Mouse (Mus musculus) olfactory bulb, adult 2 months (tissue): Measurements from ENCODE around the gene E2f2. TPM values are rescaled to one million over a fixed set of nuclear protein-coding genes. Genes with fewer than 3 reads are reported as not detected.

Experiments
- H3K27ac ChIP-seq: fragments of 200-500 bp; 2 replicates; pipeline ENCODE4 v1.5.1; 2012; ENCODE audit warnings: low read depth, low read length; ENCODE audit not compliant: insufficient read depth
- H3K4me1 ChIP-seq: fragments of 200-500 bp; 2 replicates; pipeline ENCODE4 v1.6.1; 2012; ENCODE audit warnings: low read length; ENCODE audit not compliant: control insufficient read depth, insufficient read depth
- H3K4me3 ChIP-seq: fragments of 200-500 bp; 2 replicates; pipeline ENCODE4 v1.5.1; 2012; ENCODE audit warnings: mild to moderate bottlenecking, low read depth, low read length, moderate library complexity; ENCODE audit not compliant: insufficient read depth
- CTCF ChIP-seq: fragments of 200-500 bp; IDR thresholded peaks from 2 replicates; pipeline ENCODE4 v1.5.1; 2012; ENCODE audit warnings: low read depth, mild to moderate bottlenecking, low read length, moderate library complexity; ENCODE audit not compliant: insufficient read depth
- POLR2A ChIP-seq: fragments of 200-500 bp; IDR thresholded peaks from 2 replicates; pipeline ENCODE4 v1.6.1; 2012; ENCODE audit warnings: mild to moderate bottlenecking, low read depth, low read length, moderate library complexity; ENCODE audit not compliant: insufficient read depth
- WGBS: fragments of 180-500 bp; shearing (Covaris S2); methylation state at CpG from one replicate; pipeline ENCODE4 v1.1.7; 2018; 5-methylcytosine and 5-hydroxymethylcytosine counted together
- polyA plus RNA-seq: library from polyadenylated mRNA; stranded (reverse); fragments of >200 nt; gene quantifications from 2 replicates; pipeline ENCODE4 v1.2.4, GENCODE M21; 2012; ENCODE audit warnings: low replicate concordance; ENCODE audit not compliant: missing spikeins, insufficient read depth, insufficient read length

The E2f2 gene
- polyA plus RNA-seq, 1 experiment, result not detected

DNA sequence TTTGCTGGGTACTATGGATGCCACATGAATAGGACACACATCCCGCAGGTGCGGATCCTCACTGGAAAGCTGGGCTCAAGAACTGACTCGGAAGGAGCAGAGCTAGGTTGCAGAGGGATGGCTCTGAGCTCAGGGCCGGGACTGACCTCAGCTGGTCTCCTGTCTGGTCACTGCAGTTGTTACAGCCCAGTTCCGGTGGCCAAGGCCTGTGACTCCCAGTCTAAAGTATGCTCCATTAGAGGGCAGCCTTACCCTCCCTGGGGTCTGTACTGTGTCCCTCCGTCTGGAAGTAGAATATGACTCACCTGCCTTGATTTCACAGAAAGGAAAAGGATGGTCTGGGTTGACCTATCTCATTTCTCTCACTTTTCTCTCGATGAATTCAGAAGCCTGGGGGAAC, 72.0 kb downstream of the E2f2 start:
- no peak for TF ChIP-seq CTCF
- TF ChIP-seq POLR2A, result no peak
- Histone ChIP-seq H3K4me3 (no peak overlapping the region), H3K27ac (no peak overlapping the region), H3K4me1 (peaks cover 20% of the 10 kb centered on the region)
- WGBS, result 88% methylated on average over 7 of the region's 7 CpGs

Other genes with a start within 250 kb of the E2f2 start
- not detected in 2 replicates for gene Hmgcl, start 225.9 kb upstream of the E2f2 start, polyA plus RNA-seq
- not detected in 2 replicates for gene Gale, start 208.7 kb upstream of the E2f2 start, polyA plus RNA-seq
- gene Lypla2, start 199.8 kb upstream of the E2f2 start, polyA plus RNA-seq, result not detected in 2 replicates
- 351 TPM in 1 of 2 replicates, not detected in the other for gene Pithd1, start 185.1 kb upstream of the E2f2 start, polyA plus RNA-seq
- not detected in 2 replicates for gene Eloa, start 150.6 kb upstream of the E2f2 start, polyA plus RNA-seq
- not detected in 2 replicates for gene Rpl11, start 119.0 kb upstream of the E2f2 start, polyA plus RNA-seq
- not detected in 2 replicates for gene Id3, start 28.9 kb upstream of the E2f2 start, polyA plus RNA-seq
- gene Asap3, start 34.0 kb downstream of the E2f2 start, polyA plus RNA-seq, result not detected in 2 replicates
- not detected in 2 replicates for gene Tcea3, start 75.3 kb downstream of the E2f2 start, polyA plus RNA-seq
- not detected in 2 replicates for gene Zfp46, start 112.3 kb downstream of the E2f2 start, polyA plus RNA-seq
- gene Hnrnpr, start 138.5 kb downstream of the E2f2 start, polyA plus RNA-seq, result not detected in 2 replicates